Comparison of ENCODE assay signal across 8 mouse cellular contexts in the genomic region with DNA sequence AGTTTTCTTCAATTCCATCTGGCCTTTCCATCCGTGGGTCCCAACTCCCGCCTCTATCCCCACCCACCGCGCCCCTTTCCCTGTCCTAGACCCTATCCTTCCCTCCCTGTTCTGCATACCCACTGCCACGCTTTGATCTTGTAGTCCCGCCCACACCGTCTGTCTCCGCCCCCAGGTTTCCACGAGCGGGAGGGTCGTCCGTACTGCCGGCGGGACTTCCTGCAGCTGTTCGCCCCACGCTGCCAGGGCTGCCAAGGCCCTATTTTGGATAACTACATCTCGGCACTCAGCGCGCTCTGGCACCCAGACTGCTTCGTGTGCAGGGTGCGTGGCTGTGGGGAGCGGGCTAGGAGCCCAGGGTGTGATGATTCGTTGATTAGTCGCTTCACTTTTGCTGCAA. TPM values are rescaled to one million over a fixed set of nuclear protein-coding genes. Genes with fewer than 3 reads are reported as not detected.
A peak's percentile ranks its signal among the peaks of the same experiment; 100 is the strongest.
DNase-seq lines count a peak whose midpoint lies in the region; ATAC-seq and TF ChIP-seq lines count a peak whose summit lies in the region.

No protein-coding gene starts in this region.

- H3K9me3 ChIP-seq in kidney, postnatal 0 days (replicated peaks; ENCODE audit: low read length): no peaks in the 10 kb centered on the region
- H3K9me3 ChIP-seq in hindbrain, embryonic 13.5 days: no peaks in the 10 kb centered on the region
- H3K9me3 ChIP-seq in limb, embryonic 11.5 days (ENCODE audit: control insufficient read depth, low read length): no peaks in the 10 kb centered on the region

- TF ChIP-seq CTCF in kidney, postnatal 0 days (IDR thresholded peaks at IDR 0.05; ENCODE audit: low read depth): no peak

- peak; percentile 44 for DNase-seq in kidney, postnatal 0 days (ENCODE audit: low spot score)
- no peak for DNase-seq in kidney, adult 9 months
- DNase-seq in embryo, embryonic 11 days: peak; percentile 74
- peak; percentile 79 for DNase-seq in limb, embryonic 11.5 days (ENCODE audit: low spot score)
- peak; percentile 49 for DNase-seq in neural tube, embryonic 10.5 days (ENCODE audit: extremely low spot score, low spot score)
- peak; percentile 93 for DNase-seq in thymus, postnatal 4 days
- no peak for DNase-seq in spleen, postnatal 14 days (ENCODE audit: low spot score in 2 of 2)

- H3K4me2 ChIP-seq in kidney, postnatal 0 days (ENCODE audit: low read length): peak overlapping the region; percentile 52
- H3K4me2 ChIP-seq in hindbrain, embryonic 13.5 days: peak overlapping the region; percentile 59
- peak overlapping the region; percentile 58 for H3K4me2 ChIP-seq in limb, embryonic 11.5 days (ENCODE audit: low read depth, severe bottlenecking)

- no peak overlapping the region for H3K4me3 ChIP-seq in kidney, postnatal 0 days (replicated peaks; ENCODE audit: low read depth, low read length)
- peak overlapping the region; percentile 38 for H3K4me3 ChIP-seq in hindbrain, embryonic 13.5 days
- peak overlapping the region; percentile 23 for H3K4me3 ChIP-seq in limb, embryonic 11.5 days (ENCODE audit: low read depth, low read length)

- ATAC-seq in kidney, postnatal 0 days (replicated peaks; ENCODE audit: low FRiP score, low read depth): no peak
- peak; percentile 69 for ATAC-seq in hindbrain, embryonic 13.5 days (ENCODE audit: low FRiP score)
- peak; percentile 71; the same call in 1 of the 2 replicates for ATAC-seq in limb, embryonic 11.5 days (ENCODE audit: insufficient number of reproducible peaks, low FRiP score, low TSS enrichment, low read depth)

- no peak overlapping the region for H3K9ac ChIP-seq in kidney, postnatal 0 days (ENCODE audit: low read depth, low read length)
- peak overlapping the region; percentile 68 for H3K9ac ChIP-seq in hindbrain, embryonic 13.5 days
- peak overlapping the region; percentile 68 for H3K9ac ChIP-seq in limb, embryonic 11.5 days (ENCODE audit: low read length)

- WGBS in kidney, postnatal 0 days: 14% methylated on average over 24 of the region's 24 CpGs
- WGBS in hindbrain, embryonic 13.5 days: 11% methylated on average over 24 of the region's 24 CpGs
- WGBS in limb, embryonic 11.5 days: 7% methylated on average over 24 of the region's 24 CpGs

- H3K27me3 ChIP-seq in kidney, postnatal 0 days (ENCODE audit: insufficient read depth, low read length): no peaks in the 10 kb centered on the region
- H3K27me3 ChIP-seq in hindbrain, embryonic 13.5 days: peaks cover 9% of the 10 kb centered on the region
- H3K27me3 ChIP-seq in limb, embryonic 11.5 days (ENCODE audit: control insufficient read depth, insufficient read depth, low read length): no peaks in the 10 kb centered on the region

- H3K4me1 ChIP-seq in kidney, postnatal 0 days (replicated peaks; ENCODE audit: insufficient read depth, low read length): peaks cover 14% of the 10 kb centered on the region; the same call in 1 of the 2 replicates
- H3K4me1 ChIP-seq in hindbrain, embryonic 13.5 days (replicated peaks): peaks cover 17% of the 10 kb centered on the region
- peaks cover 7% of the 10 kb centered on the region; the same call in 1 of the 2 replicates for H3K4me1 ChIP-seq in limb, embryonic 11.5 days (ENCODE audit: control insufficient read depth, insufficient read depth, low read length)

- no peak overlapping the region for H3K27ac ChIP-seq in kidney, postnatal 0 days
- no peak overlapping the region for H3K27ac ChIP-seq in hindbrain, embryonic 13.5 days
- no peak overlapping the region for H3K27ac ChIP-seq in limb, embryonic 11.5 days (replicated peaks; ENCODE audit: low read depth, low read length)

- H3K36me3 ChIP-seq in kidney, postnatal 0 days (ENCODE audit: insufficient read depth, low read length): peaks cover 5% of the 10 kb centered on the region; the same call in 1 of the 2 replicates
- peaks cover 3% of the 10 kb centered on the region for H3K36me3 ChIP-seq in hindbrain, embryonic 13.5 days
- H3K36me3 ChIP-seq in limb, embryonic 11.5 days (ENCODE audit: control insufficient read depth, insufficient read depth, low read length): no peaks in the 10 kb centered on the region

RNA-seq across cellular contexts. Expression of a gene that starts 6.0 kb away (rescaled TPM):
- 78.8 and 90.7 TPM in 2 replicates for polyA plus RNA-seq in kidney, postnatal 0 days (2015; fragmentation: Nextera tagmentation; extraction: Ambion mirVana)
- polyA plus RNA-seq in hindbrain, embryonic 13.5 days (2015; fragmentation: Nextera tagmentation; extraction: Ambion mirVana): 27.9 and 31.0 TPM in 2 replicates
- polyA plus RNA-seq in limb, embryonic 11.5 days (2014; fragmentation: Nextera tagmentation; extraction: Ambion mirVana): 14.3 and 15.6 TPM in 2 replicates

RNA-seq across cellular contexts. Expression of a gene that starts 12.8 kb away (rescaled TPM):
- polyA plus RNA-seq in kidney, postnatal 0 days (2015; fragmentation: Nextera tagmentation; extraction: Ambion mirVana): 6.6 and 8.5 TPM in 2 replicates
- polyA plus RNA-seq in hindbrain, embryonic 13.5 days (2015; fragmentation: Nextera tagmentation; extraction: Ambion mirVana): not detected in 2 replicates
- not detected in 2 replicates for polyA plus RNA-seq in limb, embryonic 11.5 days (2014; fragmentation: Nextera tagmentation; extraction: Ambion mirVana)

RNA-seq across cellular contexts. Expression of a gene that starts 14.8 kb away (rescaled TPM):
- polyA plus RNA-seq in kidney, postnatal 0 days (2015; fragmentation: Nextera tagmentation; extraction: Ambion mirVana): 6.7 and 8.3 TPM in 2 replicates
- 10.6 and 11.4 TPM in 2 replicates for polyA plus RNA-seq in hindbrain, embryonic 13.5 days (2015; fragmentation: Nextera tagmentation; extraction: Ambion mirVana)
- 10.2 and 11.4 TPM in 2 replicates for polyA plus RNA-seq in limb, embryonic 11.5 days (2014; fragmentation: Nextera tagmentation; extraction: Ambion mirVana)

RNA-seq across cellular contexts. Expression of a gene that starts 15.5 kb away (rescaled TPM):
- polyA plus RNA-seq in kidney, postnatal 0 days (2015; fragmentation: Nextera tagmentation; extraction: Ambion mirVana): 17.0 and 17.1 TPM in 2 replicates
- polyA plus RNA-seq in hindbrain, embryonic 13.5 days (2015; fragmentation: Nextera tagmentation; extraction: Ambion mirVana): 15.0 and 15.2 TPM in 2 replicates
- polyA plus RNA-seq in limb, embryonic 11.5 days (2014; fragmentation: Nextera tagmentation; extraction: Ambion mirVana): 9.7 and 10.0 TPM in 2 replicates

RNA-seq across cellular contexts. Expression of a gene that starts 45.4 kb away (rescaled TPM):
- 22.1 and 23.4 TPM in 2 replicates for polyA plus RNA-seq in kidney, postnatal 0 days (2015; fragmentation: Nextera tagmentation; extraction: Ambion mirVana)
- 17.2 and 20.3 TPM in 2 replicates for polyA plus RNA-seq in hindbrain, embryonic 13.5 days (2015; fragmentation: Nextera tagmentation; extraction: Ambion mirVana)
- polyA plus RNA-seq in limb, embryonic 11.5 days (2014; fragmentation: Nextera tagmentation; extraction: Ambion mirVana): 25.4 and 31.0 TPM in 2 replicates

Comparison
In these comparisons a context has a peak if more than half of its experiments do, and no peak if none do; other contexts are left out.
1. DNase-seq: peak in kidney, postnatal 0 days (single experiment), embryo, embryonic 11 days (single experiment), limb, embryonic 11.5 days (single experiment), neural tube, embryonic 10.5 days (single experiment) and thymus, postnatal 4 days (single experiment); none in kidney, adult 9 months (single experiment) and spleen, postnatal 14 days (0 of 2).
2. Peak in every context shown above with its lines, with median percentiles within 50 percentile points of each other: H3K4me2 ChIP-seq.